Mouse (Mus musculus): ENCODE measurements at regions not wholly inside any gene's neighbourhood (a gene's known extent, or its start where the extent isn't known, plus 50 kb on each side); places are given as distances from the start of the nearest gene placed in this dataset.
"Not testable (repeated sequence)": the region's sequence is repeated elsewhere in the genome, so short reads cannot be mapped to it uniquely, and the experiment has no call there.

DNA sequence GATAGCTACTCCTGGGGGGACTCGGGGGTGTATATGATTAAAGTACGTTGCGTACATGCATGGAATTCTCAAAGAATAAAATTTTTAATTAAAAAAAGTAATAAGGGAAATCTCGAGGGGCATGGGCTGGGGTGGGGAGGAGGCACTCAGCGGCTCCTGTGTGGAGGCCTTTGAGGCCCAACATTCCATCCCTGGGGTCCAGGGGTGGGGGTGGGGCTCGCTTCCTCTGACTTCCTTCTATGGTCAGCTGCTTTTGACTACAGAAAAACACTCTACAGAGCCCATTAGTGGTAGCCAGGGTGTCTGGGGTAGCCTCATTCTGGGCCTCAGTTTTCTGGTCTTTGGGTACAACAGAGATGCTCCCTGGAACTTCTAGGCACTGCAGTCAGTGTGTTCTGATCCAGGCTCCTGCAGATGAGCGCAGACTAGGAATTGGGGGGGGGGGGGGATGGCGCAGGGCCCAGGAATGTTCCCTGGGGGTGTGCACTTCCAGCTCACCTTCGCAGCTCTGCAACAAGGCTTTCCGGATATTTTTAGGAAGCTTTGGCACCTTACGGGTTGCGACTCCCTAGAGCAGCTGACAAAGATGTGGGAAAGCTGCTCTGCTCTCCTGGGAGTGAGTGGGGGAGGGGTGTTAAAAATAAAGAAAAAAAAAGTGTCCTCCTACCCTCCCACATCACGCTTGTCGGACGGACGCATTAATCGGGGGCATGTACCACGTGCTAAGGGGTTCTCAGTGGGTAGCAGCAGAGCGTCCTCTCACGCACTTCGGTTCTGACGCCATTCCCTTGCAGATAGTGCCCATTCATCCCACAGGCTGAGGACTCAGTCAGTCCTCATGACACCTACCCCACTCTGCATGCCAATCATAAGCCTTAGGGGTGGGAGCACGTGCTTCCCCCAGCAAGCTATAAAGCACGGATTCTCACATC lies 89.1 kb downstream of the Rhob start:
- peak; percentile 55 for DNase-seq

DNA sequence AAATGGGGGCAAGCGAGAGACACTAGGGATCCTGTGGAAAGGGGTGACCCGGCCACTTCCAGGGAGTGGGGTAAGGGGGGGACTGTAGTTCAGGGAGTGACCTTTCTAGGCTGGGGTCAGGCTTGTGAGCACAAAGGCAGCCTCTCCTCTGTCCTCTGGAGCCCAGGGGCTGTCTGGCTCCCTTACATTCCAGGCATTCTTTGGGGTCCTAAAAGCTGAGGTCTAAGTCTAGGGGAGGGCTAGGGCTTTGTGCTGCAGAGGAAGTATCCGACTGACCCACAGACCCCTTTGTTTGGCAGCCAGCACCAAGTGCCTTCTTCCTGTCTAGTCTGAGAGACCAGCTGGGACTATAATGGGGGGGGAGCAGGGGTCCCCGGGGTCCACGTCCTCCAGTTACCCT lies 88.9 kb downstream of the Hs1bp3 start:
- DNase-seq = no peak

DNA sequence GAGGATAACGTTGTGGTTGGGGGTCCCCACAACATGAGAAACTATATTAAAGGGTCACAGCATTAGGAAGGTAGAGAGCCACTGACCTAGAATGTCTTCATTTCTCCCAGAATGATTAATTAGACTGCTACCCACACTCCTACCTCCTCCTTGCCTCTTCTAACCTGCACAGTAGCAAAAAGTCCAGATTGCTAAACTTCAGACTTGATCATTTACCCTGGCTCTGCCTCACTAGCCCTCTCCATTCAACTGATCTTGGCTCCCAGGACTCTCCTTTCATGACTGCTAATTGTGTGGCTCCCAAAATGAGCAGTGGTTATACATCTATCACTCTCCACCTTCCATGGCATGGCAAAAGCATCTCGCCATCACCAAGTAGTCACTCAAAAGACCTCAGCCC lies 88.1 kb downstream of the Hs1bp3 start:
- DNase-seq = no peak

DNA sequence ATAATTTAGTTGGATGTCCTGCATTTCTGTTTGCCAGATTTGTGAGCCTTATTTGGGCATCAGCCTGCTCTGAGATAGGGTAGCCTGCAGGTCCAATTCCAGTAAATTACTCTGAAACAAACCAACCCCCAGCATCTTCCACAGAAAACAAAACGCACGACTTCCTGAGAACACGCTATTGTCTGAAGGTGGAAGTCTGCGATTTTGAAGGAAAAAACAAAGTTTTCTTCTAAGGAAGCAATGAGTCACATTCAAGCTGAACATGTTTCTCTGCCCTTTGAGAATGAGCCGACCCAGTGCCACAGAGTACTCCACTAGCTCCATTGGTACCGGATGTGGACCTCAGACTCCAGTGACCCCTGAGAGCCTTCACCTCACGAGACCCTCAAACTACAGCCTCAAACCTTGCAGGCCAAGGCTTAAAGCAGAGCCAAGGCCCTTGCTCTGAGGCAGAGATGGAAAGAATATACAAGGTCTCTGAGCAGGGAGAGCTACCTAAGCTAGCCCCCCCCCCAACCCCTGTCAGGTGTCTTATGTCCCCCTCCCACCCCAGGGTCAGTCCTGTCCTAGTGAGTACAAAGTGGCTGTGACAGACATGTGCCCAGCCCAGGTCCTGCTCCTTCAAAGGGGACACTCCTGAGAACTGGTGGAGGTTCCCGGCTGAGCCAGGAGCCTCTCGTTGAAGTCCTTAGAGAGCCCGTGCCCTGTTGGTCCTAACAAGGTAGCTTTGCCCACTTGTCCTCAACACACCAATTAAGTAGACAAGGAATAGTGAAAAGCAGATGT lies 87.3 kb downstream of the Hs1bp3 start:
- DNase-seq = no peak

DNA sequence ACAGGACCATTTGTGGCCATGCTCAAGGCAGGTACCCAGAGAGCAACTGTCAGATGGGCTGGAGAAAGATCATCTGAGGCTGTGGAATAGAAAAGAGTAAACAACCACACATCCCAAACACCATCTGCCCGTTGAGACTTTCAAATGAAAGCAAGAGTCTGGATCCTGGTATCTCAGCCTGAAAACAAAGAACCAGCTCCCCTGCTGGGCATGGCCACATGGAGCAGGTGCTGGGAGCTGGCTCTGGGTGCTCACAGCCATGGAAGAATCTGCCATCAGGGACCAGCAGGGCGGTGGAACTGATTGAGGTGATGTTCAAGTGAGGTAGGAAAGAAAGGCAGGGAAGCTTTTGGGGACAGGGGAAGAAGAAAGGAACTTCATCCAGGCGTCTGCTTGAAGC lies 85.6 kb downstream of the Hs1bp3 start:
- DNase-seq = no peak

DNA sequence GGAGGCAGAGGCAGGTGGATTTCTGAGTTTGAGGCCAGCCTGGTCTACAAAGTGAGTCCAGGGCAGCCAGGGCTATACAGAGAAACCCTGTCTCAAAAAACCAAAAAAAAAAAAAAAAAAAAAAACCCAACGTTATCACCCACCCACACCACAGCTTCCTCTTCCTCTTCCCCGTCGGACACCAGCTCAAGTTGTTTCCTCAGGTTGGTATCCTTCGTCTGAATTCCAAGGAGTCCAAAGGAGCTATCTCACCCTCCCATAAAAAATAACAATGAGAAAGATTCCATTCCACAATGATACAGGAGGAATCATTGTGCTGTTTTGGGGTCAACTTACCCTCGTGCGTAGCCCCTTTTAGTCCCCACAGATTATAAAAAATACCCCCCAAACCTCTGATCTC lies 83.2 kb downstream of the Hs1bp3 start:
- not testable (repeated sequence) for DNase-seq

DNA sequence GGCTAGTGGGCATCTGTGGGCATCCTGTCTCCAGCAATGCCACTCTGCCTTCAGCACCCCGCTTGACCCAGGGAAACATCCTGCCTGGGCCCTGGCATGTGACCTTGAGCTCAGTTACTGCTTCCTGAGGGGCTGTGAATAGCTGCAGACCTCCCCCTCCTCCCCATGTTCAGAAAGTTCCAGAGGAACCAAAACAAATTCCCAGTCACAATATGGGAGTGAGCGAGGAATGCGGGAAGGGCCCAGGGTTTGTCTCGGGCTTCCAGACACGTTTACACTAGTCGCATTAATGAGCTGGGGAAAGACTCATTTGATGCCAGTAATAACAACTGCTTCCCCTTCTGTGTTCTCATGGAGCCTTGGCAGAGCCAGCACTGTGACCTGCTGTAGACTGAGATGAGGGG lies 81.7 kb downstream of the Hs1bp3 start:
- no peak for DNase-seq

DNA sequence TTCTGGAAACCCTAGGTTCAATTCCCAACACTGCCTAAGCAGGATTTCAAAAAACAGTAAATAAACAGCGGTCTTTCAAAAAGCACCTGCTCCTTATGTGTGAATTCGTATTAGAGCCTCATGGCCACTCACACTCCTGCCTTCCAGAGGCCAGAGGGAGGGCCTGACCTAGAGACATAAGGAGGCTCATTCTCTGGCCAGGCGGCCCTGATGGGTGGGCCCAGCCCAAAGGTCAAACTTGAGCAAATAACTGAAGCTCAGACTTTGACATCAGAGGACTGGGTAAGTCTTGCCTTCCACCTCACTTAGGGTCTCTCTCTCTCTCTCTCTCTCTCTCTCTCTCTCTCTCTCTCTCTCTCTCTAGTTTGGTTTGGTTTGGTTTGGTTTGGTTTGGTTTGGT lies 80.7 kb downstream of the Hs1bp3 start:
- DNase-seq = no peak

Data from right cerebral cortex, adult 18-20 months (tissue).